Mouse (Mus musculus): ENCODE measurements at regions not wholly inside any gene's neighbourhood (a gene's known extent, or its start where the extent isn't known, plus 50 kb on each side); places are given as distances from the start of the nearest gene placed in this dataset.

DNA sequence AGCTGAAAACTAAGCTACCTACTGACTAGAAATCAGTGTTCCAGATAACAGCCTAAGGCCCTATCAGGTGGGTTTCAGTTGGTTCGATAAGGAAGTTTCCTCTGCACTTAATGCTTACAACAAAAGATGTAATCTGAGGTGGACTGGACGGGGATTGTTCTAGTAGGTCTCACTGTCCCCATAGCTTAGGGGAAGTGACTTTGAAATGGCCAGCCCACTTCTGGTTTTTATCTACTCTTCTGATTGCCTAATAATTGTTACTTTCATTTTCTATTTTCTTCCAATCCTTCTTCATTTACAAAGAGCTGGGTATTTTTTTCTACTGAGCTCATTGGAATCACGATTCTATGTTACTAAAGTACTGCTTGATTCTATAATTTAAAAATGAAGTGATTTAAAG is 59.3 kb upstream of the Lpar1 start:
- WGBS: 77% methylated on average over 3 of the region's 3 CpGs
- Histone ChIP-seq H3K9me3 (ENCODE audit: control insufficient read depth, low read length) (peaks cover 5% of the 10 kb centered on the region; the same call in 1 of the 2 replicates), H3K27ac (replicated peaks; ENCODE audit: low read depth, low read length) (no peak overlapping the region), H3K4me3 (ENCODE audit: low read depth, low read length) (no peak overlapping the region), H3K4me1 (ENCODE audit: control insufficient read depth, insufficient read depth, low read length) (no peaks in the 10 kb centered on the region), H3K36me3 (ENCODE audit: control insufficient read depth, insufficient read depth, low read length) (no peaks in the 10 kb centered on the region), H3K9ac (ENCODE audit: low read depth, low read length) (no peak overlapping the region), H3K27me3 (replicated peaks; ENCODE audit: control insufficient read depth, insufficient read depth, low read length) (no peaks in the 10 kb centered on the region), H3K4me2 (ENCODE audit: low read depth, low read length) (no peak overlapping the region)
- ATAC-seq (ENCODE audit: low read depth) (no peak), DNase-seq (ENCODE audit: low spot score) (no peak)

DNA sequence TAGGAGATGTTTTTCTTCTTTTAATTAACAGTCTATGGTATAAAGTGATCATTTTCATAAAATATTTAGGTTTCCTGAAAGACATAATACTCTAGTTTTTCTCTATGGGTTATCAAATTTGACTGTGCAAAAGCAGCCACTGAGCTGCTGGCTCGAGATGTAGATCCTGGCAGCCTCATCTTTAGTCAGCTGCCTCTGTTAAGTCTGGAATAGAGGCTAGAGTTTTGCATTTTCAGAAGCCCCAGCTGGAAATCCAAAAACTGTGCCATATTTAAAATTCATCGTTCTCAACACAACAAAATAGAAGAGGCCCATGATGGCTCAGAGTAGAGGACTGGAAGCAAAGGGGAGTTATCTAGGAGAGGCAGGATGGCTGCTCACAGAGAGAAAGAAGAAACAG is 53.8 kb upstream of the Lpar1 start:
- no peak for ATAC-seq (ENCODE audit: low read depth)
- Histone ChIP-seq H3K9me3 (ENCODE audit: control insufficient read depth, low read length) (peaks cover 5% of the 10 kb centered on the region; the same call in 1 of the 2 replicates), H3K36me3 (ENCODE audit: control insufficient read depth, insufficient read depth, low read length) (no peaks in the 10 kb centered on the region), H3K9ac (ENCODE audit: low read depth, low read length) (no peak overlapping the region), H3K27ac (replicated peaks; ENCODE audit: low read depth, low read length) (no peak overlapping the region), H3K27me3 (replicated peaks; ENCODE audit: control insufficient read depth, insufficient read depth, low read length) (no peaks in the 10 kb centered on the region), H3K4me3 (ENCODE audit: low read depth, low read length) (no peak overlapping the region), H3K4me1 (ENCODE audit: control insufficient read depth, insufficient read depth, low read length) (no peaks in the 10 kb centered on the region), H3K4me2 (ENCODE audit: low read depth, low read length) (no peak overlapping the region)
- WGBS: 84% methylated on average over 2 of the region's 2 CpGs
- no peak for DNase-seq (ENCODE audit: low spot score)

DNA sequence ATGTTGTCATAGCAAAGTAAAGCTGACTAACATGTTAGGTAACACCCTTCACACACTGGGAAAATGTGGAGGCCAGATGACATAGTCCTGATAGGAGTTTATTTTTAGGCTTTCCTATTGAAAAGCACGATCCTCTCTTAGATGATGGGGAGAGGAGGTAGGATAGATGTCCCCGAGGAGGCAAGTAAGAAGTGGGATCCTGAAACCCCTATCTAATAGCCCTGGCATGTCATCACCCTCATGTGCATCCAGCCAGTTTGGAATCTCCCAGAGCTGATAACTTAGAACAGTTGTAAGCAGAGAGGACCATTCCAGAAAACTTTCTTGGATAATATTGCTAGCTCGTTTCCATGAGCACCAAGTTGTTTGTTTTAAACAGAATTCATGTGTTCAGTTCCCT is 52.2 kb upstream of the Lpar1 start:
- no peak overlapping the region for H3K9ac ChIP-seq (ENCODE audit: low read depth, low read length)
- no peak overlapping the region for H3K4me3 ChIP-seq (ENCODE audit: low read depth, low read length)
- 62% methylated on average over 3 of the region's 3 CpGs for WGBS
- ATAC-seq (ENCODE audit: low read depth) (no peak), DNase-seq (ENCODE audit: low spot score) (peak; percentile 26)
- no peaks in the 10 kb centered on the region for H3K4me1 ChIP-seq (ENCODE audit: control insufficient read depth, insufficient read depth, low read length)
- H3K27me3 ChIP-seq (replicated peaks; ENCODE audit: control insufficient read depth, insufficient read depth, low read length): no peaks in the 10 kb centered on the region
- no peaks in the 10 kb centered on the region for H3K36me3 ChIP-seq (ENCODE audit: control insufficient read depth, insufficient read depth, low read length)
- H3K27ac ChIP-seq (replicated peaks; ENCODE audit: low read depth, low read length): no peak overlapping the region
- H3K9me3 ChIP-seq (ENCODE audit: control insufficient read depth, low read length): peaks cover 5% of the 10 kb centered on the region; the same call in 1 of the 2 replicates
- no peak overlapping the region for H3K4me2 ChIP-seq (ENCODE audit: low read depth, low read length)

Data from embryonic facial prominence, embryonic 14.5 days (tissue).